Mouse (Mus musculus): ENCODE results near the gene Ifngr2. TPM values are rescaled to one million over a fixed set of nuclear protein-coding genes. Genes with fewer than 3 reads are reported as not detected.

Gene Ifngr2
- total RNA-seq, 1 experiment = 7.0 TPM

- Histone ChIP-seq H3K4me3 (ENCODE audit: insufficient read depth in 1 of 2, low read depth in 1 of 2, low read length in 2 of 2, poor library complexity in 1 of 2, severe bottlenecking in 1 of 2) (no peak overlapping the region), H3K4me1 (ENCODE audit: control insufficient read depth in 2 of 2, insufficient read depth in 2 of 2, low read length in 2 of 2, poor library complexity in 1 of 2) (peaks cover 4 to 21% of the 10 kb centered on the region in 2 experiments; a peak in 3 of 4 replicates), H3K36me3 (ENCODE audit: control insufficient read depth, insufficient read depth, low read length, poor library complexity, severe bottlenecking) (no peaks in the 10 kb centered on the region), H3K9me3 (ENCODE audit: control insufficient read depth, insufficient read depth, low read depth, low read length) (no peaks in the 10 kb centered on the region), H3K27ac (ENCODE audit: insufficient read depth, low read depth, low read length, poor library complexity, severe bottlenecking) (no peak overlapping the region), H3K9ac (ENCODE audit: insufficient read depth, low read depth, low read length, poor library complexity, severe bottlenecking) (no peak overlapping the region)
- in situ Hi-C loops (cut with MboI; ENCODE audit: low sequenced_read_pairs in 2 of 2, unreplicated experiment in 2 of 2) = no loop called here
- TF ChIP-seq MAFK (IDR thresholded peaks at IDR 0.05; ENCODE audit: insufficient read depth, low read depth, low read length) (no peak), ZNF384 (IDR thresholded peaks at IDR 0.05; ENCODE audit: low read depth, low read length) (no peak), ZC3H11A (IDR thresholded peaks at IDR 0.05; ENCODE audit: borderline replicate concordance, low read depth, low read length) (no peak), HCFC1 (IDR thresholded peaks at IDR 0.05; ENCODE audit: borderline replicate concordance, insufficient read depth, low read length) (no peak)
- DNase-seq (ENCODE audit: low read depth, low spot score) = no peak
Observed at GRCm38 (mm10) chr16:91548586-91548985, 1.7 kb downstream of the Ifngr2 start.

GRCm38 (mm10) chr16:91548996-91549395 lies 2.1 kb downstream of the Ifngr2 start:
- no peak for DNase-seq (ENCODE audit: low read depth, low spot score)
- no peaks in the 10 kb centered on the region for H3K9me3 ChIP-seq (ENCODE audit: control insufficient read depth, insufficient read depth, low read depth, low read length)
- no peak overlapping the region for H3K9ac ChIP-seq (ENCODE audit: insufficient read depth, low read depth, low read length, poor library complexity, severe bottlenecking)
- H3K36me3 ChIP-seq (ENCODE audit: control insufficient read depth, insufficient read depth, low read length, poor library complexity, severe bottlenecking) = no peaks in the 10 kb centered on the region
- H3K4me1 ChIP-seq (ENCODE audit: control insufficient read depth in 2 of 2, insufficient read depth in 2 of 2, low read length in 2 of 2, poor library complexity in 1 of 2) = peaks cover 4 to 24% of the 10 kb centered on the region in 2 experiments; a peak in 3 of 4 replicates
- H3K4me3 ChIP-seq (ENCODE audit: insufficient read depth in 1 of 2, low read depth in 1 of 2, low read length in 2 of 2, poor library complexity in 1 of 2, severe bottlenecking in 1 of 2) = no peak overlapping the region; a peak in 1 of 4 replicates
- in situ Hi-C loops (cut with MboI; ENCODE audit: low sequenced_read_pairs in 2 of 2, unreplicated experiment in 2 of 2) = no loop called here
- TF ChIP-seq HCFC1 (IDR thresholded peaks at IDR 0.05; ENCODE audit: borderline replicate concordance, insufficient read depth, low read length) = no peak
- no peak for TF ChIP-seq ZNF384 (IDR thresholded peaks at IDR 0.05; ENCODE audit: low read depth, low read length)
- TF ChIP-seq ZC3H11A (IDR thresholded peaks at IDR 0.05; ENCODE audit: borderline replicate concordance, low read depth, low read length) = no peak
- TF ChIP-seq MAFK (IDR thresholded peaks at IDR 0.05; ENCODE audit: insufficient read depth, low read depth, low read length) = no peak
- TF ChIP-seq CHD2 (IDR thresholded peaks at IDR 0.05; ENCODE audit: low read depth, low read length) = no peak
- H3K27ac ChIP-seq (ENCODE audit: insufficient read depth, low read depth, low read length, poor library complexity, severe bottlenecking) = no peak overlapping the region

- Histone ChIP-seq H3K4me1 (ENCODE audit: control insufficient read depth in 2 of 2, insufficient read depth in 2 of 2, low read length in 2 of 2, poor library complexity in 1 of 2) (peaks cover 4 to 28% of the 10 kb centered on the region in 2 experiments; a peak in 3 of 4 replicates), H3K27ac (ENCODE audit: insufficient read depth, low read depth, low read length, poor library complexity, severe bottlenecking) (no peak overlapping the region)
- in situ Hi-C loops (cut with MboI; ENCODE audit: low sequenced_read_pairs in 2 of 2, unreplicated experiment in 2 of 2) = no loop called here
Observed at GRCm38 (mm10) chr16:91549616-91550015, 2.7 kb downstream of the Ifngr2 start.

GRCm38 (mm10) chr16:91551081-91551524 lies 4.2 kb downstream of the Ifngr2 start:
- no peak overlapping the region for H3K9ac ChIP-seq (ENCODE audit: insufficient read depth, low read depth, low read length, poor library complexity, severe bottlenecking)
- in situ Hi-C loops (cut with MboI; ENCODE audit: low sequenced_read_pairs in 2 of 2, unreplicated experiment in 2 of 2) = no loop called here
- DNase-seq (ENCODE audit: low read depth, low spot score) = no peak
- no peak overlapping the region for H3K27ac ChIP-seq (ENCODE audit: insufficient read depth, low read depth, low read length, poor library complexity, severe bottlenecking)
- H3K4me3 ChIP-seq (ENCODE audit: insufficient read depth in 1 of 2, low read depth in 1 of 2, low read length in 2 of 2, poor library complexity in 1 of 2, severe bottlenecking in 1 of 2) = no peak overlapping the region
- H3K4me1 ChIP-seq (ENCODE audit: control insufficient read depth in 2 of 2, insufficient read depth in 2 of 2, low read length in 2 of 2, poor library complexity in 1 of 2) = peaks cover 4 to 35% of the 10 kb centered on the region in 2 experiments; a peak in 3 of 4 replicates
- no peaks in the 10 kb centered on the region for H3K9me3 ChIP-seq (ENCODE audit: control insufficient read depth, insufficient read depth, low read depth, low read length)
- no peaks in the 10 kb centered on the region for H3K36me3 ChIP-seq (ENCODE audit: control insufficient read depth, insufficient read depth, low read length, poor library complexity, severe bottlenecking)
- no peak for TF ChIP-seq CHD2 (IDR thresholded peaks at IDR 0.05; ENCODE audit: low read depth, low read length)
- no peak for TF ChIP-seq ZC3H11A (IDR thresholded peaks at IDR 0.05; ENCODE audit: borderline replicate concordance, low read depth, low read length)
- no peak for TF ChIP-seq HCFC1 (IDR thresholded peaks at IDR 0.05; ENCODE audit: borderline replicate concordance, insufficient read depth, low read length)
- no peak for TF ChIP-seq MAFK (IDR thresholded peaks at IDR 0.05; ENCODE audit: insufficient read depth, low read depth, low read length)
- TF ChIP-seq ZNF384 (IDR thresholded peaks at IDR 0.05; ENCODE audit: low read depth, low read length) = no peak

More at GRCm38 (mm10) chr16:91549616-91550015, 2.7 kb downstream of the Ifngr2 start:
- H3K36me3 ChIP-seq (ENCODE audit: control insufficient read depth, insufficient read depth, low read length, poor library complexity, severe bottlenecking) = no peaks in the 10 kb centered on the region
- H3K9me3 ChIP-seq (ENCODE audit: control insufficient read depth, insufficient read depth, low read depth, low read length) = no peaks in the 10 kb centered on the region
- DNase-seq (ENCODE audit: low read depth, low spot score) = no peak
- H3K4me3 ChIP-seq (ENCODE audit: insufficient read depth in 1 of 2, low read depth in 1 of 2, low read length in 2 of 2, poor library complexity in 1 of 2, severe bottlenecking in 1 of 2) = no peak overlapping the region
- H3K9ac ChIP-seq (ENCODE audit: insufficient read depth, low read depth, low read length, poor library complexity, severe bottlenecking) = no peak overlapping the region
- no peak for TF ChIP-seq CHD2 (IDR thresholded peaks at IDR 0.05; ENCODE audit: low read depth, low read length)
- no peak for TF ChIP-seq MAFK (IDR thresholded peaks at IDR 0.05; ENCODE audit: insufficient read depth, low read depth, low read length)
- TF ChIP-seq HCFC1 (IDR thresholded peaks at IDR 0.05; ENCODE audit: borderline replicate concordance, insufficient read depth, low read length) = no peak
- TF ChIP-seq ZC3H11A (IDR thresholded peaks at IDR 0.05; ENCODE audit: borderline replicate concordance, low read depth, low read length) = no peak
- TF ChIP-seq ZNF384 (IDR thresholded peaks at IDR 0.05; ENCODE audit: low read depth, low read length) = no peak

All from ES-E14 (cell line).